Mouse (Mus musculus): Measurements from ENCODE around the gene Fgd5. TPM values are rescaled to one million over a fixed set of nuclear protein-coding genes. Genes with fewer than 3 reads are reported as not detected.

Fgd5 gene
- polyA plus RNA-seq, 1 experiment from 2014 or later: 12.9 TPM

DNA sequence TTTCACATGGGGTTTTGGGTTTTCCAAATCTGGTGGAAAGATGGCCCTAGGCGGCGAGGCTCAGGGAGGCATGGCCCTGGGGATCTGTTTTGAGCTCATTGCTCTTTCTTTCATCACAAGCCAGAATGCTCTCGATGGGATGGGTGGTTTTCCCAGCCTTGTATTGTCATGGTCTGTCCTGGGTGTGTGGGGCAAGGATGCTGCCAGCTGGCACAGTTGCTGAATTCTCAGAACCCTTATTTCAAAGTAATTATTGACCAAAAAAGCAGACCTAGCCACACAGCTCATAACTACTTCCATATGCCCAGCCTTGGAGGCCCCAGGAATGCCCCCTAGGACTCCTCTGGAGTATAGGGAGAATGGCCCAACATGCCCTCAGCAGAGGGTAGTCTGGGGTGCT lies 34.9 kb downstream of the Fgd5 start:
- no peak for DNase-seq (ENCODE audit: low spot score)
- H3K4me1 ChIP-seq: peaks cover 9% of the 10 kb centered on the region; the same call in 1 of the 2 replicates
- H3K4me3 ChIP-seq: no peak overlapping the region
- H3K27ac ChIP-seq: no peak overlapping the region
- H3K9me3 ChIP-seq: no peaks in the 10 kb centered on the region
- no peaks in the 10 kb centered on the region for H3K36me3 ChIP-seq
- no peaks in the 10 kb centered on the region for H3K27me3 ChIP-seq (ENCODE audit: insufficient read depth, poor library complexity, severe bottlenecking)
- 87% methylated on average over 3 of the region's 3 CpGs for WGBS

DNA sequence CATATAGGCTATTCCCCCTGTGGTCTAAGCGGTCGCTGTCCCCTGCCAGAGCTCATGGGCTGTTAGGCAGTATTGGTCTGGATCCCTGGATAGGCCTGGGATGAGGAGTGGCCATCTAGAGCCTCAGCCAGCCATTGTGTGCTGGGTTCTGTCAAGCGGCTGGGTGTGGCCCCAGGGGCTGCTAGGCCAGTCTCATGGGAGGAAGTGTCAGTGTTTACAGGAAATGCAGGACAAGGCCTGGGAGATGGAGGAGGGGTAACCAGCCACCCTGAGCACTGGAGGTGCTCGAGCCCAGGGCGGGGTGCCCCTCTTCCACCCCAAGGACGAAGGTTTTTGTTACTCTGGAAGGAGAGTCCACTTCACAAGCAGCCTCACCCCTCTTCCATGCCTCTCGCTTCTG lies 36.3 kb downstream of the Fgd5 start:
- H3K27me3 ChIP-seq (ENCODE audit: insufficient read depth, poor library complexity, severe bottlenecking): 0 out of 2 replicates have a peak, but pooled peaks cover 6% of the 10 kb centered on the region
- H3K4me3 ChIP-seq: no peak overlapping the region
- no peaks in the 10 kb centered on the region for H3K36me3 ChIP-seq
- WGBS: 66% methylated on average over 7 of the region's 7 CpGs
- no peak for DNase-seq (ENCODE audit: low spot score)
- no peak overlapping the region for H3K27ac ChIP-seq
- H3K4me1 ChIP-seq: peaks cover 9% of the 10 kb centered on the region; the same call in 1 of the 2 replicates
- H3K9me3 ChIP-seq: no peaks in the 10 kb centered on the region

- 87% methylated on average over 5 of the region's 5 CpGs for WGBS
- no peak for DNase-seq (ENCODE audit: low spot score)
These were observed 37.2 kb downstream of the Fgd5 start for GRCm38 (mm10) chr6:92015848-92016247.

GRCm38 (mm10) chr6:92016738-92017137 lies 38.1 kb downstream of the Fgd5 start:
- Histone ChIP-seq H3K4me1 (peaks cover 9% of the 10 kb centered on the region; the same call in 1 of the 2 replicates), H3K27me3 (ENCODE audit: insufficient read depth, poor library complexity, severe bottlenecking) (0 out of 2 replicates have a peak, but pooled peaks cover 6% of the 10 kb centered on the region), H3K36me3 (no peaks in the 10 kb centered on the region), H3K27ac (no peak overlapping the region), H3K4me3 (no peak overlapping the region), H3K9me3 (no peaks in the 10 kb centered on the region)
- 83% methylated on average over 6 of the region's 6 CpGs for WGBS
- DNase-seq (ENCODE audit: low spot score): no peak

More at GRCm38 (mm10) chr6:92015848-92016247, 37.2 kb downstream of the Fgd5 start:
- no peaks in the 10 kb centered on the region for H3K9me3 ChIP-seq
- H3K36me3 ChIP-seq: no peaks in the 10 kb centered on the region
- no peak overlapping the region for H3K4me3 ChIP-seq
- H3K4me1 ChIP-seq: peaks cover 9% of the 10 kb centered on the region; the same call in 1 of the 2 replicates
- H3K27ac ChIP-seq: no peak overlapping the region
- H3K27me3 ChIP-seq (ENCODE audit: insufficient read depth, poor library complexity, severe bottlenecking): 0 out of 2 replicates have a peak, but pooled peaks cover 6% of the 10 kb centered on the region

DNA sequence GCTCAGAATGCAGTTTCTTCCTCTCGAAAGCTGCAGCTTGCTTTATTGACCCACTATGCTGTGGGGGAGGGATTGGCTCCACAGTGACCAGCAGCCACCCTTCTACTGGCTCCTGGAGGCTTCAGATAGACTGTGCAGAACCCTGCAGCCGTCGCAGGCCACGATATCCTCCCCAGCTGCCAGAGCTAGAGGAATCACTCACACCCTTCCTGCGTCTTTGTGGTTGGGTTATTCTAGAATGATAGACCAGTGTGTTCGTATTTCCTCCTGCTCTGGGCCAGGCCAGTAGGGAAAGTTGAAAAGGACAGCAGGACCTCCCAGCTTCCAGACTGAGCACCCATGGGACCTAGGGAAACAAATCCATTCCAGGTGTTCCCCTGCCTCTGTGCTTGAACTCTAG lies 39.7 kb downstream of the Fgd5 start:
- DNase-seq (ENCODE audit: low spot score): no peak
- 0 out of 2 replicates have a peak, but pooled peaks cover 6% of the 10 kb centered on the region for H3K27me3 ChIP-seq (ENCODE audit: insufficient read depth, poor library complexity, severe bottlenecking)
- 59% methylated on average over 6 of the region's 6 CpGs for WGBS
- H3K36me3 ChIP-seq: no peaks in the 10 kb centered on the region
- H3K27ac ChIP-seq: no peak overlapping the region
- H3K9me3 ChIP-seq: no peaks in the 10 kb centered on the region
- peaks cover 9% of the 10 kb centered on the region; the same call in 1 of the 2 replicates for H3K4me1 ChIP-seq
- no peak overlapping the region for H3K4me3 ChIP-seq

- no peak overlapping the region for H3K27ac ChIP-seq
- 0 out of 2 replicates have a peak, but pooled peaks cover 6% of the 10 kb centered on the region for H3K27me3 ChIP-seq (ENCODE audit: insufficient read depth, poor library complexity, severe bottlenecking)
- no peak for DNase-seq (ENCODE audit: low spot score)
- no peak overlapping the region for H3K4me3 ChIP-seq
- 82% methylated on average over 9 of the region's 9 CpGs for WGBS
- no peaks in the 10 kb centered on the region for H3K9me3 ChIP-seq
- 0 out of 2 replicates have a peak, but pooled peaks cover 2% of the 10 kb centered on the region for H3K4me1 ChIP-seq
- H3K36me3 ChIP-seq: peaks cover 5% of the 10 kb centered on the region; the same call in 1 of the 2 replicates
These were observed 42.4 kb downstream of the Fgd5 start for GRCm38 (mm10) chr6:92021061-92021460.

GRCm38 (mm10) chr6:92021506-92021905 lies 42.8 kb downstream of the Fgd5 start:
- no peak for DNase-seq (ENCODE audit: low spot score)
- H3K9me3 ChIP-seq: no peaks in the 10 kb centered on the region
- peaks cover 5% of the 10 kb centered on the region; the same call in 1 of the 2 replicates for H3K36me3 ChIP-seq
- 0 out of 2 replicates have a peak, but pooled peaks cover 6% of the 10 kb centered on the region for H3K27me3 ChIP-seq (ENCODE audit: insufficient read depth, poor library complexity, severe bottlenecking)
- no peak overlapping the region for H3K27ac ChIP-seq
- H3K4me1 ChIP-seq: 0 out of 2 replicates have a peak, but pooled peaks cover 3% of the 10 kb centered on the region
- H3K4me3 ChIP-seq: no peak overlapping the region
- WGBS: 65% methylated on average over 6 of the region's 6 CpGs

GRCm38 (mm10) chr6:92025252-92025651 lies 46.6 kb downstream of the Fgd5 start:
- no peak overlapping the region for H3K4me3 ChIP-seq

GRCm38 (mm10) chr6:92027379-92027778 lies 48.7 kb downstream of the Fgd5 start:
- Histone ChIP-seq H3K36me3 (peaks cover 15% of the 10 kb centered on the region; the same call in 1 of the 2 replicates), H3K27ac (no peak overlapping the region), H3K9me3 (no peaks in the 10 kb centered on the region), H3K4me1 (peaks cover 22% of the 10 kb centered on the region), H3K27me3 (ENCODE audit: insufficient read depth, poor library complexity, severe bottlenecking) (no peaks in the 10 kb centered on the region), H3K4me3 (no peak overlapping the region)
- no peak for DNase-seq (ENCODE audit: low spot score)
- WGBS: 80% methylated on average over 4 of the region's 4 CpGs

More at GRCm38 (mm10) chr6:92025252-92025651, 46.6 kb downstream of the Fgd5 start:
- H3K27ac ChIP-seq: no peak overlapping the region
- WGBS: 71% methylated on average over 1 of the region's 1 CpGs
- H3K27me3 ChIP-seq (ENCODE audit: insufficient read depth, poor library complexity, severe bottlenecking): no peaks in the 10 kb centered on the region
- no peak for DNase-seq (ENCODE audit: low spot score)
- peaks cover 21% of the 10 kb centered on the region for H3K4me1 ChIP-seq
- peaks cover 14% of the 10 kb centered on the region; the same call in 1 of the 2 replicates for H3K36me3 ChIP-seq
- no peaks in the 10 kb centered on the region for H3K9me3 ChIP-seq

DNA sequence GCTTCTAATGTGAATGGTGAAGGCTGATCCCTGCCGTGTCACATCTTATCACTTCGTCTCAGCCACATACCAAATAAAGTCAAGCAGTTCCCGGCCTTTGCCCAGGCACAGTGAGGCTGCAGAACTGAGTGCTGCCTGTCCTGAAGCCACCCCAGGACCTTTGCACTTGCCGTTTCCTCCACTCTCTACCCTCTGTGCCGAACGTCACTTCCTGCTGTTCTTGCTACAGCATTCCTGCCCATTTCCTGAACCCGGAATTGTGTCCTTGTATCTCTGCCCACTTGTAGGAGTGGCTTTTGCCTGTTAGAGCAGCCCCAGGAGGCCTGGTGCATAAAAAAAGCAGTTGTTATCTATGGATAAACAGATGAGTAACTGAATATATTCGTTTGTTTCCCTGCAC lies 52.0 kb downstream of the Fgd5 start:
- 45% methylated on average over 8 of the region's 8 CpGs for WGBS
- DNase-seq (ENCODE audit: low spot score): no peak

GRCm38 (mm10) chr6:92034713-92035112 lies 56.0 kb downstream of the Fgd5 start:
- no peaks in the 10 kb centered on the region for H3K9me3 ChIP-seq
- 0 out of 2 replicates have a peak overlapping the region, but pooled peaks have one; percentile 62 for H3K27ac ChIP-seq
- WGBS: 20% methylated on average over 6 of the region's 6 CpGs
- no peak for DNase-seq (ENCODE audit: low spot score)
- H3K4me3 ChIP-seq: no peak overlapping the region
- H3K4me1 ChIP-seq: peaks cover 31% of the 10 kb centered on the region
- 0 out of 2 replicates have a peak, but pooled peaks cover 3% of the 10 kb centered on the region for H3K36me3 ChIP-seq
- no peaks in the 10 kb centered on the region for H3K27me3 ChIP-seq (ENCODE audit: insufficient read depth, poor library complexity, severe bottlenecking)

More for the DNA sequence above, 52.0 kb downstream of the Fgd5 start:
- Histone ChIP-seq H3K9me3 (no peaks in the 10 kb centered on the region), H3K27ac (no peak overlapping the region), H3K4me3 (no peak overlapping the region), H3K27me3 (ENCODE audit: insufficient read depth, poor library complexity, severe bottlenecking) (no peaks in the 10 kb centered on the region), H3K4me1 (peaks cover 38% of the 10 kb centered on the region), H3K36me3 (peaks cover 11% of the 10 kb centered on the region; the same call in 1 of the 2 replicates)

- 16% methylated on average over 5 of the region's 5 CpGs for WGBS
- Histone ChIP-seq H3K9me3 (no peaks in the 10 kb centered on the region), H3K27me3 (ENCODE audit: insufficient read depth, poor library complexity, severe bottlenecking) (no peaks in the 10 kb centered on the region), H3K27ac (no peak overlapping the region), H3K4me3 (no peak overlapping the region), H3K4me1 (peaks cover 28% of the 10 kb centered on the region), H3K36me3 (0 out of 2 replicates have a peak, but pooled peaks cover 4% of the 10 kb centered on the region)
- no peak for DNase-seq (ENCODE audit: low spot score)
These were observed 57.7 kb downstream of the Fgd5 start for GRCm38 (mm10) chr6:92036372-92036771.

DNA sequence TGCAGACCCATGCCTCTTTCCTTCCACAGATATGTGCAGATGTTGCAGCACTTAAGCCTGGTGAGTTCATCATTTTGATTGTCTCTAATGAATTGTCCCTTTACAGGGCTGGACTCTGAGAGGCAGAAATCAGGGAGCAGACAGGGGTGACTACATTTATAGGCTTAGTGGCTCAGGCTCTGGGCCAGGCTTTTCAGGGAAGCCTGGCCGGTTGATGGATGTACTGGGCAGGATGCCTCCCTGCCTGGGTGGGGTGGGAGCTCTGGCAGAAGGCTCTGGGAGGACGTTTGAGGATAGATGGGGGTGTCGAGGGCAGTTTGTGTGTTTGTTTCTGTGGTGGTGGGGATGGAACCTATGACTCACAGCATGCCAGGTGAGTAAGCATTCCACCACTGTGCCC lies 59.5 kb downstream of the Fgd5 start:
- peaks cover 37% of the 10 kb centered on the region for H3K4me1 ChIP-seq
- H3K36me3 ChIP-seq: 0 out of 2 replicates have a peak, but pooled peaks cover 4% of the 10 kb centered on the region
- no peak overlapping the region for H3K4me3 ChIP-seq
- no peaks in the 10 kb centered on the region for H3K9me3 ChIP-seq
- no peak overlapping the region for H3K27ac ChIP-seq
- WGBS: 51% methylated on average over 3 of the region's 3 CpGs
- DNase-seq (ENCODE audit: low spot score): no peak
- no peaks in the 10 kb centered on the region for H3K27me3 ChIP-seq (ENCODE audit: insufficient read depth, poor library complexity, severe bottlenecking)

Measured in heart, embryonic 10.5 days (tissue).